Mouse (Mus musculus): ENCODE measurements around the gene Olfr320. TPM values are rescaled to one million over a fixed set of nuclear protein-coding genes. Genes with fewer than 3 reads are reported as not detected.

Olfr320 gene
- polyA plus RNA-seq (2015; fragmentation: Illumina TruSeq; extraction: RNeasy Lipid Tissue Mini Kit (QIAGEN cat#74804); ENCODE audit: low read depth, low replicate concordance), result not detected

DNA sequence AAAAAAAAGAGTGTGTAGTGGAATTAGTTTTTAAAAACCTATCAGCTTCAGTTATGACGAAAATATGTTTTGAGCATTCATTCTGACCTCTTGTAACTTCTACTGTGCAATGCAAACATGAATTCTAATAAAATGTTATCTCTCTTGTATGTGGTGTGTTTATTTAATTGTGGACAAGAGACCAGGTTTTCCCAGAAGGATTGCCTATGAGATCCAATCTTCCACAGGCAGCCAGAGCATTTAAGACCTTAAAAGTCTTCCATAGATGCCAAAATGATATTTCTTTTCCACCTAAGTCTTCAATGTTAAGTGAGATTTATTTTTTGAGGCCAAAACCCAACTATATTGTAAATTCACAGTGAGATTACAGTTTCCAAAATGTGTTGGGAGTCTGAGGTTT lies at the start of gene Olfr320:
Gene Olfr320 (plus strand): TSS at position 301 of the 400 bp plus-strand sequence.

GRCm38 (mm10) chr11:58640272-58640867 lies 40.5 kb upstream of the Olfr320 start, which contains the start of gene Trim58:
Gene Trim58, plus strand, starts transcription at chr11:58640465.

DNA sequence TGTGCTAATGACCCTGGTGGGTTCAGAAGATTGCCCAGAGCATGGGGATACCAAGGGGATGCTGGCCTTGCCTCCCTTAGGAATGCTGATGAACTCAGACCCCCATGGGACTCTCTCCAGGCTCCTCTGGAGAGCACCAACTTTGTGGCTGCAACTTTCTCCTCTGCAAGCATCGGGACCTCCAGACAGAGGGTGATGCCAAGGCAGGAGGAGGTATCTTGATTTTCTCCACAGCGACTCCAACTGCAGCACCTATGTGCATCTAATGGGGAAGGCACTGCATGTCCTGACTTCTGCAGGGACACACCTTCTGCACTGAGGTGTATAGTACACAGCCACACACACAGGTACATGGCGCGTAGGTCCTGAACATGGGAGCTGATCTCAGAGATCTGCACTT lies 22.3 kb upstream of the Olfr320 start, which contains the start of gene Olfr322:
Gene Olfr322 (plus strand): TSS at position 187 of the 400 bp plus-strand sequence.

GRCm38 (mm10) chr11:58698862-58699261 lies 18.0 kb downstream of the Olfr320 start, which contains the start of gene Olfr319:
Gene Olfr319, plus strand, starts transcription at chr11:58699162.

GRCm38 (mm10) chr11:58723914-58724313 lies 43.0 kb downstream of the Olfr320 start, which contains the start of gene Olfr318:
Gene Olfr318, minus strand, starts transcription at chr11:58724014.

Other genes starting within 250 kb of the Olfr320 start
- not detected for gene Gm12253, start 248.5 kb upstream of the Olfr320 start, polyA plus RNA-seq (2015; fragmentation: Illumina TruSeq; extraction: RNeasy Lipid Tissue Mini Kit (QIAGEN cat#74804); ENCODE audit: low read depth, low replicate concordance)
- not detected for gene Lypd9, start 228.2 kb upstream of the Olfr320 start, polyA plus RNA-seq (2015; fragmentation: Illumina TruSeq; extraction: RNeasy Lipid Tissue Mini Kit (QIAGEN cat#74804); ENCODE audit: low read depth, low replicate concordance)
- gene Olfr30, start 218.8 kb upstream of the Olfr320 start, polyA plus RNA-seq (2015; fragmentation: Illumina TruSeq; extraction: RNeasy Lipid Tissue Mini Kit (QIAGEN cat#74804); ENCODE audit: low read depth, low replicate concordance), result not detected
- gene Olfr332, start 188.5 kb upstream of the Olfr320 start, polyA plus RNA-seq (2015; fragmentation: Illumina TruSeq; extraction: RNeasy Lipid Tissue Mini Kit (QIAGEN cat#74804); ENCODE audit: low read depth, low replicate concordance), result not detected
- not detected for gene Olfr331, start 178.5 kb upstream of the Olfr320 start, polyA plus RNA-seq (2015; fragmentation: Illumina TruSeq; extraction: RNeasy Lipid Tissue Mini Kit (QIAGEN cat#74804); ENCODE audit: low read depth, low replicate concordance)
- gene Olfr330, start 146.3 kb upstream of the Olfr320 start, polyA plus RNA-seq (2015; fragmentation: Illumina TruSeq; extraction: RNeasy Lipid Tissue Mini Kit (QIAGEN cat#74804); ENCODE audit: low read depth, low replicate concordance), result not detected
- gene Olfr329-ps, start 134.7 kb upstream of the Olfr320 start, polyA plus RNA-seq (2015; fragmentation: Illumina TruSeq; extraction: RNeasy Lipid Tissue Mini Kit (QIAGEN cat#74804); ENCODE audit: low read depth, low replicate concordance), result not detected
- gene Olfr328, start 125.5 kb upstream of the Olfr320 start, polyA plus RNA-seq (2015; fragmentation: Illumina TruSeq; extraction: RNeasy Lipid Tissue Mini Kit (QIAGEN cat#74804); ENCODE audit: low read depth, low replicate concordance), result not detected
- gene Olfr224, start 110.5 kb upstream of the Olfr320 start, polyA plus RNA-seq (2015; fragmentation: Illumina TruSeq; extraction: RNeasy Lipid Tissue Mini Kit (QIAGEN cat#74804); ENCODE audit: low read depth, low replicate concordance), result not detected
- not detected for gene Olfr325, start 103.4 kb upstream of the Olfr320 start, polyA plus RNA-seq (2015; fragmentation: Illumina TruSeq; extraction: RNeasy Lipid Tissue Mini Kit (QIAGEN cat#74804); ENCODE audit: low read depth, low replicate concordance)
- not detected for gene Olfr324, start 86.0 kb upstream of the Olfr320 start, polyA plus RNA-seq (2015; fragmentation: Illumina TruSeq; extraction: RNeasy Lipid Tissue Mini Kit (QIAGEN cat#74804); ENCODE audit: low read depth, low replicate concordance)
- gene 2210407C18Rik, start 65.0 kb upstream of the Olfr320 start, polyA plus RNA-seq (2015; fragmentation: Illumina TruSeq; extraction: RNeasy Lipid Tissue Mini Kit (QIAGEN cat#74804); ENCODE audit: low read depth, low replicate concordance), result not detected
- not detected for gene Olfr323, start 50.6 kb upstream of the Olfr320 start, polyA plus RNA-seq (2015; fragmentation: Illumina TruSeq; extraction: RNeasy Lipid Tissue Mini Kit (QIAGEN cat#74804); ENCODE audit: low read depth, low replicate concordance)
- not detected for gene Trim58, start 40.6 kb upstream of the Olfr320 start, polyA plus RNA-seq (2015; fragmentation: Illumina TruSeq; extraction: RNeasy Lipid Tissue Mini Kit (QIAGEN cat#74804); ENCODE audit: low read depth, low replicate concordance)
- not detected for gene Olfr322, start 22.3 kb upstream of the Olfr320 start, polyA plus RNA-seq (2015; fragmentation: Illumina TruSeq; extraction: RNeasy Lipid Tissue Mini Kit (QIAGEN cat#74804); ENCODE audit: low read depth, low replicate concordance)
- gene Olfr319, start 18.1 kb downstream of the Olfr320 start, polyA plus RNA-seq (2015; fragmentation: Illumina TruSeq; extraction: RNeasy Lipid Tissue Mini Kit (QIAGEN cat#74804); ENCODE audit: low read depth, low replicate concordance), result not detected
- not detected for gene Olfr318, start 42.9 kb downstream of the Olfr320 start, polyA plus RNA-seq (2015; fragmentation: Illumina TruSeq; extraction: RNeasy Lipid Tissue Mini Kit (QIAGEN cat#74804); ENCODE audit: low read depth, low replicate concordance)
- not detected for gene Olfr317, start 58.1 kb downstream of the Olfr320 start, polyA plus RNA-seq (2015; fragmentation: Illumina TruSeq; extraction: RNeasy Lipid Tissue Mini Kit (QIAGEN cat#74804); ENCODE audit: low read depth, low replicate concordance)
- 1.3 TPM for gene Olfr316, start 71.6 kb downstream of the Olfr320 start, polyA plus RNA-seq (2015; fragmentation: Illumina TruSeq; extraction: RNeasy Lipid Tissue Mini Kit (QIAGEN cat#74804); ENCODE audit: low read depth, low replicate concordance)
- not detected for gene Olfr315, start 92.1 kb downstream of the Olfr320 start, polyA plus RNA-seq (2015; fragmentation: Illumina TruSeq; extraction: RNeasy Lipid Tissue Mini Kit (QIAGEN cat#74804); ENCODE audit: low read depth, low replicate concordance)
- gene Olfr314, start 101.9 kb downstream of the Olfr320 start, polyA plus RNA-seq (2015; fragmentation: Illumina TruSeq; extraction: RNeasy Lipid Tissue Mini Kit (QIAGEN cat#74804); ENCODE audit: low read depth, low replicate concordance), result not detected
- gene Fam183b, start 120.9 kb downstream of the Olfr320 start, polyA plus RNA-seq (2015; fragmentation: Illumina TruSeq; extraction: RNeasy Lipid Tissue Mini Kit (QIAGEN cat#74804); ENCODE audit: low read depth, low replicate concordance), result 10.0 TPM
- not detected for gene Olfr313, start 133.9 kb downstream of the Olfr320 start, polyA plus RNA-seq (2015; fragmentation: Illumina TruSeq; extraction: RNeasy Lipid Tissue Mini Kit (QIAGEN cat#74804); ENCODE audit: low read depth, low replicate concordance)
- gene Olfr312, start 148.1 kb downstream of the Olfr320 start, polyA plus RNA-seq (2015; fragmentation: Illumina TruSeq; extraction: RNeasy Lipid Tissue Mini Kit (QIAGEN cat#74804); ENCODE audit: low read depth, low replicate concordance), result not detected
- gene Olfr311, start 158.2 kb downstream of the Olfr320 start, polyA plus RNA-seq (2015; fragmentation: Illumina TruSeq; extraction: RNeasy Lipid Tissue Mini Kit (QIAGEN cat#74804); ENCODE audit: low read depth, low replicate concordance), result not detected
- 18.0 TPM for gene Gm12258, start 166.1 kb downstream of the Olfr320 start, polyA plus RNA-seq (2015; fragmentation: Illumina TruSeq; extraction: RNeasy Lipid Tissue Mini Kit (QIAGEN cat#74804); ENCODE audit: low read depth, low replicate concordance)
- gene 2810021J22Rik, start 186.1 kb downstream of the Olfr320 start, polyA plus RNA-seq (2015; fragmentation: Illumina TruSeq; extraction: RNeasy Lipid Tissue Mini Kit (QIAGEN cat#74804); ENCODE audit: low read depth, low replicate concordance), result 7.1 TPM
- gene Zfp39, start 223.1 kb downstream of the Olfr320 start, polyA plus RNA-seq (2015; fragmentation: Illumina TruSeq; extraction: RNeasy Lipid Tissue Mini Kit (QIAGEN cat#74804); ENCODE audit: low read depth, low replicate concordance), result 5.3 TPM
- gene Btnl10, start 236.8 kb downstream of the Olfr320 start, polyA plus RNA-seq (2015; fragmentation: Illumina TruSeq; extraction: RNeasy Lipid Tissue Mini Kit (QIAGEN cat#74804); ENCODE audit: low read depth, low replicate concordance), result not detected